Mouse (Mus musculus) left cerebral cortex, postnatal 4 days (tissue): ENCODE measurements around the gene Mrpl37. TPM values are rescaled to one million over a fixed set of nuclear protein-coding genes. Genes with fewer than 3 reads are reported as not detected.
"Not testable (repeated sequence)": the region's sequence is repeated elsewhere in the genome, so short reads cannot be mapped to it uniquely, and the experiment has no call there.

ENCODE experiments used
- DNase-seq: peaks from one replicate; pipeline ENCODE4 v3.0.0-alpha.2; 2022
- intact Hi-C: fragments of 180-260 bp; cut with DNase I; formaldehyde crosslinking; loops from one replicate; pipeline ENCODE4 v1.15.1; 2025
- total RNA-seq, 2 experiments: library from RNA; stranded (reverse); gene quantifications; 2 replicates each; pipeline ENCODE4 v1.2.3; 2021

The Mrpl37 gene
- 10 to 100 TPM; 65.6 to 71.2 TPM for total RNA-seq

GRCm38 (mm10) chr4:107066252-107067124 is at the start of gene Mrpl37, which contains the start of gene Cyb5rl:
Gene Mrpl37, minus strand, starts transcription at chr4:107066868.
Gene Cyb5rl, plus strand, starts transcription at chr4:107066988.
- DNase-seq = peak; percentile 94
- intact Hi-C loops = loop anchor here (5.0 to 10.0 kb wide), 2 partner anchors 68 to 96 kb away; no protein-coding TSS in a partner anchor

- no peak for DNase-seq
- intact Hi-C loops = no loop called here
Measured at GRCm38 (mm10) chr4:107114278-107114677, 47.6 kb upstream of the Mrpl37 start.

GRCm38 (mm10) chr4:107109181-107109580 is 42.5 kb upstream of the Mrpl37 start:
- DNase-seq, intact Hi-C loops: not testable (repeated sequence)

GRCm38 (mm10) chr4:107108291-107108731 is 41.6 kb upstream of the Mrpl37 start:
- peak; percentile 39 for DNase-seq
- intact Hi-C loops = no loop called here

GRCm38 (mm10) chr4:107106777-107107176 is 40.1 kb upstream of the Mrpl37 start:
- intact Hi-C loops = no loop called here
- DNase-seq = no peak

GRCm38 (mm10) chr4:107102220-107102619 is 35.6 kb upstream of the Mrpl37 start:
- intact Hi-C loops = no loop called here
- no peak for DNase-seq

- peak; percentile 36 for DNase-seq
- intact Hi-C loops = no loop called here
Measured at GRCm38 (mm10) chr4:107098791-107099525, 32.3 kb upstream of the Mrpl37 start.

- intact Hi-C loops = no loop called here
- DNase-seq = no peak
Measured at GRCm38 (mm10) chr4:107098375-107098774, 31.7 kb upstream of the Mrpl37 start.

- peak; percentile 43 for DNase-seq
Measured at GRCm38 (mm10) chr4:107097871-107098270, 31.2 kb upstream of the Mrpl37 start.

GRCm38 (mm10) chr4:107096841-107097373 is 30.2 kb upstream of the Mrpl37 start, which contains the start of gene Cdcp2:
Gene Cdcp2, plus strand, starts transcription at chr4:107096891.
- no peak for DNase-seq
- intact Hi-C loops = no loop called here

More at GRCm38 (mm10) chr4:107097871-107098270, 31.2 kb upstream of the Mrpl37 start:
- intact Hi-C loops = no loop called here

GRCm38 (mm10) chr4:107096043-107096442 is 29.4 kb upstream of the Mrpl37 start:
- intact Hi-C loops = no loop called here
- DNase-seq = peak; percentile 83

- no peak for DNase-seq
- intact Hi-C loops = no loop called here
Measured at GRCm38 (mm10) chr4:107094484-107095187, 28.0 kb upstream of the Mrpl37 start.

- no peak for DNase-seq
- intact Hi-C loops = no loop called here
Measured at GRCm38 (mm10) chr4:107091696-107092095, 25.0 kb upstream of the Mrpl37 start.

GRCm38 (mm10) chr4:107084858-107085257 is 18.2 kb upstream of the Mrpl37 start:
- intact Hi-C loops = no loop called here

GRCm38 (mm10) chr4:107084343-107084742 is 17.7 kb upstream of the Mrpl37 start:
- intact Hi-C loops = no loop called here
- DNase-seq = peak; percentile 41

More at GRCm38 (mm10) chr4:107084858-107085257, 18.2 kb upstream of the Mrpl37 start:
- DNase-seq = peak; percentile 59

GRCm38 (mm10) chr4:107083126-107083525 is 16.5 kb upstream of the Mrpl37 start:
- intact Hi-C loops = no loop called here
- no peak for DNase-seq

GRCm38 (mm10) chr4:107082185-107082584 is 15.5 kb upstream of the Mrpl37 start:
- intact Hi-C loops = no loop called here
- no peak for DNase-seq

- intact Hi-C loops = no loop called here
- no peak for DNase-seq
Measured at GRCm38 (mm10) chr4:107079716-107080115, 13.0 kb upstream of the Mrpl37 start.

GRCm38 (mm10) chr4:107078894-107079293 is 12.2 kb upstream of the Mrpl37 start:
- no peak for DNase-seq
- intact Hi-C loops = no loop called here

GRCm38 (mm10) chr4:107075456-107075855 is 8.8 kb upstream of the Mrpl37 start:
- intact Hi-C loops = no loop called here
- DNase-seq = no peak
